Mouse (Mus musculus) intestine, postnatal 0 days (tissue): ENCODE measurements at regions not wholly inside any gene's neighbourhood (a gene's known extent, or its start where the extent isn't known, plus 50 kb on each side); places are given as distances from the start of the nearest gene placed in this dataset.
A peak's percentile ranks its signal among the peaks of the same experiment; 100 is the strongest.

ENCODE experiments used
- ATAC-seq: fragments of 200-750 bp; cut with Nextera tagmentation; 2 replicates; pipeline ENCODE4 v1.8.0; 2017; ENCODE audit warnings: mild to moderate bottlenecking, moderate TSS enrichment, moderate library complexity
- H3K27ac ChIP-seq: fragments of 300-500 bp; sonication (generic); 2 replicates; pipeline ENCODE4 v1.5.1; 2014; ENCODE audit warnings: mild to moderate bottlenecking, low read depth, low read length, moderate library complexity
- H3K27me3 ChIP-seq: fragments of 300-500 bp; sonication (generic); replicated peaks from 2 replicates; pipeline ENCODE4 v1.6.1; 2014; ENCODE audit warnings: low read length, mixed read lengths; ENCODE audit not compliant: control insufficient read depth, insufficient read depth
- H3K36me3 ChIP-seq: fragments of 300-500 bp; sonication (generic); 2 replicates; pipeline ENCODE4 v1.6.1; 2014; ENCODE audit warnings: mild to moderate bottlenecking, moderate library complexity; ENCODE audit not compliant: control insufficient read depth, insufficient read depth
- H3K4me1 ChIP-seq: fragments of 300-500 bp; sonication (generic); replicated peaks from 2 replicates; pipeline ENCODE4 v1.6.1; 2014; ENCODE audit warnings: antibody characterized with exemption, low read length, mixed read lengths; ENCODE audit not compliant: control insufficient read depth, insufficient read depth
- H3K4me2 ChIP-seq: fragments of 300-500 bp; sonication (generic); replicated peaks from 2 replicates; pipeline ENCODE4 v1.6.1; 2014; ENCODE audit warnings: low read depth, mild to moderate bottlenecking, moderate library complexity
- H3K4me3 ChIP-seq: fragments of 300-500 bp; sonication (generic); 2 replicates; pipeline ENCODE4 v1.5.1; 2014; ENCODE audit warnings: low read depth, low read length
- H3K9ac ChIP-seq: fragments of 300-500 bp; sonication (generic); 2 replicates; pipeline ENCODE4 v1.6.1; 2014; ENCODE audit warnings: mild to moderate bottlenecking, low read depth, low read length
- H3K9me3 ChIP-seq: fragments of 300-500 bp; sonication (generic); 2 replicates; pipeline ENCODE4 v1.6.1; 2016; ENCODE audit warnings: mixed run types; ENCODE audit not compliant: control insufficient read depth
- CTCF ChIP-seq: sonication (generic); IDR thresholded peaks from 2 replicates; pipeline ENCODE4 v1.5.1; 2016; ENCODE audit warnings: low read depth, mild to moderate bottlenecking, control low read depth, antibody characterized with exemption, moderate library complexity
- WGBS: fragments of 180-500 bp; shearing (Covaris S2); extraction: QIAGEN DNeasy Blood & Tissue Kit; methylation state at CpG from one replicate; pipeline ENCODE4 v1.1.7; 2014; 5-methylcytosine and 5-hydroxymethylcytosine counted together

GRCm38 (mm10) chr3:74534006-74534698 is 630.7 kb downstream of the Zbbx start:
- WGBS, result 24% methylated on average over 2 of the region's 2 CpGs
- peak; percentile 91 for ATAC-seq

GRCm38 (mm10) chr3:74483741-74484140 is 681.1 kb downstream of the Zbbx start:
- WGBS, result 75% methylated on average over 1 of the region's 1 CpGs
- no peak overlapping the region for H3K27ac ChIP-seq
- no peak overlapping the region for H3K4me3 ChIP-seq
- no peaks in the 10 kb centered on the region for H3K4me1 ChIP-seq
- TF ChIP-seq CTCF, result no peak
- no peak for ATAC-seq
- H3K9ac ChIP-seq, result no peak overlapping the region
- H3K9me3 ChIP-seq, result no peaks in the 10 kb centered on the region
- no peak overlapping the region for H3K4me2 ChIP-seq
- no peaks in the 10 kb centered on the region for H3K36me3 ChIP-seq
- H3K27me3 ChIP-seq, result no peaks in the 10 kb centered on the region

More at GRCm38 (mm10) chr3:74534006-74534698, 630.7 kb downstream of the Zbbx start:
- Histone ChIP-seq H3K27ac (no peak overlapping the region), H3K4me1 (0 out of 2 replicates have a peak, but pooled peaks cover 2% of the 10 kb centered on the region), H3K27me3 (no peaks in the 10 kb centered on the region), H3K4me3 (no peak overlapping the region), H3K36me3 (no peaks in the 10 kb centered on the region), H3K9me3 (no peaks in the 10 kb centered on the region), H3K9ac (no peak overlapping the region), H3K4me2 (no peak overlapping the region)
- no peak for TF ChIP-seq CTCF
